Mouse (Mus musculus) thymus, adult 18-20 months (tissue): ENCODE measurements around the gene Gm28305.

ENCODE experiments used
- DNase-seq, 2 experiments: peaks; one replicate each; pipeline ENCODE4 v3.0.0; 2022; ENCODE audit warnings: mixed read lengths in 2 of 2

The Gm28305 gene

GRCm38 (mm10) chr9:104040362-104040761 is at the start of gene Gm28305:
Gene Gm28305 (plus strand): TSS chr9:104040662.
- no peak for DNase-seq

GRCm38 (mm10) chr9:103996496-103996895 is 44.0 kb upstream of the Gm28305 start:
- DNase-seq, result no peak

GRCm38 (mm10) chr9:104000601-104001000 is 39.9 kb upstream of the Gm28305 start:
- no peak for DNase-seq

GRCm38 (mm10) chr9:104001921-104002859 is 38.3 kb upstream of the Gm28305 start, which contains the start of gene Nphp3:
Gene Nphp3 (plus strand): TSS chr9:104002544.
- DNase-seq, result peak; percentile 92 to 94

- peak in 1 of 2 experiments; percentile 37 for DNase-seq
These were observed 37.5 kb upstream of the Gm28305 start for GRCm38 (mm10) chr9:104002913-104003330.

- no peak for DNase-seq
These were observed 25.9 kb upstream of the Gm28305 start for GRCm38 (mm10) chr9:104014526-104014925.

GRCm38 (mm10) chr9:104021026-104021425 is 19.4 kb upstream of the Gm28305 start:
- DNase-seq, result no peak

GRCm38 (mm10) chr9:104027186-104027585 is 13.3 kb upstream of the Gm28305 start:
- no peak for DNase-seq

- DNase-seq, result no peak
These were observed 10.6 kb upstream of the Gm28305 start for GRCm38 (mm10) chr9:104029861-104030260.

- DNase-seq, result no peak
These were observed 6.2 kb upstream of the Gm28305 start for GRCm38 (mm10) chr9:104034231-104034630.

- no peak for DNase-seq
These were observed 5.7 kb upstream of the Gm28305 start for GRCm38 (mm10) chr9:104034718-104035117.

GRCm38 (mm10) chr9:104035261-104036015 is 5.0 kb upstream of the Gm28305 start:
- DNase-seq, result peak; percentile 26 to 38

- no peak for DNase-seq
These were observed 2.2 kb upstream of the Gm28305 start for GRCm38 (mm10) chr9:104038266-104038665.

GRCm38 (mm10) chr9:104039031-104039695 is 1.3 kb upstream of the Gm28305 start:
- DNase-seq, result no peak

- DNase-seq, result no peak
These were observed 720 bp upstream of the Gm28305 start for GRCm38 (mm10) chr9:104039742-104040141.

GRCm38 (mm10) chr9:104043676-104044075 is 3.2 kb downstream of the Gm28305 start:
- no peak for DNase-seq

- no peak for DNase-seq
These were observed 10.6 kb downstream of the Gm28305 start for GRCm38 (mm10) chr9:104051028-104051427.

GRCm38 (mm10) chr9:104062430-104063243 is 22.2 kb downstream of the Gm28305 start, which contains the start of gene Uba5:
Gene Uba5 (minus strand): TSS chr9:104063134.
- peak; percentile 52 to 61 for DNase-seq

- peak; percentile 55 to 72 for DNase-seq
These were observed 22.9 kb downstream of the Gm28305 start, which contains the start of gene Acad11 for GRCm38 (mm10) chr9:104063244-104063961. Gene Acad11 (plus strand): TSS chr9:104063377.

- DNase-seq, result no peak
These were observed 24.1 kb downstream of the Gm28305 start for GRCm38 (mm10) chr9:104064571-104064970.

- DNase-seq, result no peak
These were observed 29.8 kb downstream of the Gm28305 start for GRCm38 (mm10) chr9:104070241-104070640.
